Mouse (Mus musculus) intestine, postnatal 0 days (tissue): ENCODE results near the gene Pik3cb. TPM values are rescaled to one million over a fixed set of nuclear protein-coding genes. Genes with fewer than 3 reads are reported as not detected.

Experiments used
- ATAC-seq: fragments of 200-750 bp; cut with Nextera tagmentation; 2 replicates; pipeline ENCODE4 v1.8.0; 2017; ENCODE audit warnings: mild to moderate bottlenecking, moderate TSS enrichment, moderate library complexity
- H3K27ac ChIP-seq: fragments of 300-500 bp; sonication (generic); 2 replicates; pipeline ENCODE4 v1.5.1; 2014; ENCODE audit warnings: mild to moderate bottlenecking, low read depth, low read length, moderate library complexity
- H3K27me3 ChIP-seq: fragments of 300-500 bp; sonication (generic); replicated peaks from 2 replicates; pipeline ENCODE4 v1.6.1; 2014; ENCODE audit warnings: low read length, mixed read lengths; ENCODE audit not compliant: control insufficient read depth, insufficient read depth
- H3K36me3 ChIP-seq: fragments of 300-500 bp; sonication (generic); 2 replicates; pipeline ENCODE4 v1.6.1; 2014; ENCODE audit warnings: mild to moderate bottlenecking, moderate library complexity; ENCODE audit not compliant: control insufficient read depth, insufficient read depth
- H3K4me1 ChIP-seq: fragments of 300-500 bp; sonication (generic); replicated peaks from 2 replicates; pipeline ENCODE4 v1.6.1; 2014; ENCODE audit warnings: antibody characterized with exemption, low read length, mixed read lengths; ENCODE audit not compliant: control insufficient read depth, insufficient read depth
- H3K4me2 ChIP-seq: fragments of 300-500 bp; sonication (generic); replicated peaks from 2 replicates; pipeline ENCODE4 v1.6.1; 2014; ENCODE audit warnings: low read depth, mild to moderate bottlenecking, moderate library complexity
- H3K4me3 ChIP-seq: fragments of 300-500 bp; sonication (generic); 2 replicates; pipeline ENCODE4 v1.5.1; 2014; ENCODE audit warnings: low read depth, low read length
- H3K9ac ChIP-seq: fragments of 300-500 bp; sonication (generic); 2 replicates; pipeline ENCODE4 v1.6.1; 2014; ENCODE audit warnings: mild to moderate bottlenecking, low read depth, low read length
- H3K9me3 ChIP-seq: fragments of 300-500 bp; sonication (generic); 2 replicates; pipeline ENCODE4 v1.6.1; 2016; ENCODE audit warnings: mixed run types; ENCODE audit not compliant: control insufficient read depth
- CTCF ChIP-seq: sonication (generic); IDR thresholded peaks from 2 replicates; pipeline ENCODE4 v1.5.1; 2016; ENCODE audit warnings: low read depth, mild to moderate bottlenecking, control low read depth, antibody characterized with exemption, moderate library complexity
- WGBS: fragments of 180-500 bp; shearing (Covaris S2); extraction: QIAGEN DNeasy Blood & Tissue Kit; methylation state at CpG from one replicate; pipeline ENCODE4 v1.1.7; 2014; 5-methylcytosine and 5-hydroxymethylcytosine counted together
- polyA plus RNA-seq: library from polyadenylated mRNA; unstranded; fragments of >200 nt; fragmentation: Nextera tagmentation; extraction: Ambion mirVana; gene quantifications from 2 replicates; pipeline ENCODE4 v1.2.1, GENCODE M21; 2015

The Pik3cb gene
- 1.2 and 1.6 TPM in 2 replicates for polyA plus RNA-seq

GRCm38 (mm10) chr9:99140063-99140882 is at the start of gene Pik3cb:
TSS of gene Pik3cb (minus strand) at chr9:99140621.
- WGBS, result under 1% methylated on average over 77 of the region's 77 CpGs
- no peak for TF ChIP-seq CTCF
- H3K4me1 ChIP-seq, result no peaks in the 10 kb centered on the region

GRCm38 (mm10) chr9:99183043-99183670 is 42.7 kb upstream of the Pik3cb start:
- Histone ChIP-seq H3K4me1 (no peaks in the 10 kb centered on the region), H3K36me3 (no peaks in the 10 kb centered on the region), H3K4me3 (no peak overlapping the region), H3K9me3 (no peaks in the 10 kb centered on the region), H3K27ac (no peak overlapping the region), H3K9ac (no peak overlapping the region), H3K4me2 (no peak overlapping the region), H3K27me3 (no peaks in the 10 kb centered on the region)
- 82% methylated on average over 8 of the region's 8 CpGs for WGBS
- TF ChIP-seq CTCF, result no peak
- no peak for ATAC-seq

More at GRCm38 (mm10) chr9:99140063-99140882, at the start of gene Pik3cb:
- Histone ChIP-seq H3K27me3 (0 out of 2 replicates have a peak, but pooled peaks cover 9% of the 10 kb centered on the region), H3K9me3 (no peaks in the 10 kb centered on the region), H3K9ac (peak within 1 kb of the TSS; percentile 77), H3K36me3 (no peaks in the 10 kb centered on the region), H3K4me2 (peak within 1 kb of the TSS; percentile 83), H3K27ac (peak within 1 kb of the TSS; percentile 64), H3K4me3 (peak within 1 kb of the TSS; percentile 87)
- ATAC-seq, result peak; percentile 96

- TF ChIP-seq CTCF, result no peak
- no peak for ATAC-seq
- 87% methylated on average over 7 of the region's 7 CpGs for WGBS
Observed at GRCm38 (mm10) chr9:99182121-99182520, 41.7 kb upstream of the Pik3cb start.

GRCm38 (mm10) chr9:99180272-99180671 is 39.9 kb upstream of the Pik3cb start:
- no peak overlapping the region for H3K27ac ChIP-seq
- no peak overlapping the region for H3K4me2 ChIP-seq
- H3K4me3 ChIP-seq, result no peak overlapping the region
- no peaks in the 10 kb centered on the region for H3K4me1 ChIP-seq
- no peak for ATAC-seq
- no peak for TF ChIP-seq CTCF
- no peaks in the 10 kb centered on the region for H3K9me3 ChIP-seq
- no peaks in the 10 kb centered on the region for H3K36me3 ChIP-seq
- WGBS, result 68% methylated on average over 8 of the region's 8 CpGs
- H3K9ac ChIP-seq, result no peak overlapping the region
- H3K27me3 ChIP-seq, result no peaks in the 10 kb centered on the region

More at GRCm38 (mm10) chr9:99182121-99182520, 41.7 kb upstream of the Pik3cb start:
- Histone ChIP-seq H3K4me2 (no peak overlapping the region), H3K27me3 (no peaks in the 10 kb centered on the region), H3K4me3 (no peak overlapping the region), H3K4me1 (no peaks in the 10 kb centered on the region), H3K27ac (no peak overlapping the region), H3K9me3 (no peaks in the 10 kb centered on the region), H3K36me3 (no peaks in the 10 kb centered on the region), H3K9ac (no peak overlapping the region)

- Histone ChIP-seq H3K9me3 (no peaks in the 10 kb centered on the region), H3K27ac (no peak overlapping the region), H3K9ac (no peak overlapping the region), H3K4me3 (no peak overlapping the region), H3K4me2 (no peak overlapping the region), H3K4me1 (no peaks in the 10 kb centered on the region), H3K27me3 (no peaks in the 10 kb centered on the region), H3K36me3 (no peaks in the 10 kb centered on the region)
- no peak for ATAC-seq
- WGBS, result 61% methylated on average over 3 of the region's 3 CpGs
- no peak for TF ChIP-seq CTCF
Observed at GRCm38 (mm10) chr9:99178736-99179135, 38.3 kb upstream of the Pik3cb start.

GRCm38 (mm10) chr9:99175774-99176173 is 35.4 kb upstream of the Pik3cb start:
- H3K4me2 ChIP-seq, result no peak overlapping the region
- H3K27me3 ChIP-seq, result no peaks in the 10 kb centered on the region
- H3K4me1 ChIP-seq, result no peaks in the 10 kb centered on the region
- H3K9ac ChIP-seq, result no peak overlapping the region
- no peak for TF ChIP-seq CTCF
- no peaks in the 10 kb centered on the region for H3K36me3 ChIP-seq
- no peaks in the 10 kb centered on the region for H3K9me3 ChIP-seq
- ATAC-seq, result no peak
- WGBS, result 81% methylated on average over 6 of the region's 6 CpGs
- no peak overlapping the region for H3K27ac ChIP-seq
- H3K4me3 ChIP-seq, result no peak overlapping the region
